Mouse (Mus musculus) midbrain, embryonic 12.5 days (tissue): ENCODE measurements around the gene Apoc2. TPM values are rescaled to one million over a fixed set of nuclear protein-coding genes. Genes with fewer than 3 reads are reported as not detected.
A peak's percentile ranks its signal among the peaks of the same experiment; 100 is the strongest.

ENCODE experiments used
- ATAC-seq: fragments of 200-750 bp; cut with Nextera tagmentation; 2 replicates; pipeline ENCODE4 v1.8.0; 2017; ENCODE audit warnings: low read depth, moderate TSS enrichment, moderate library complexity; ENCODE audit not compliant: low FRiP score
- H3K27ac ChIP-seq: fragments of 300-500 bp; sonication (generic); replicated peaks from 2 replicates; pipeline ENCODE4 v1.5.1; 2016; ENCODE audit warnings: mild to moderate bottlenecking
- H3K27me3 ChIP-seq: fragments of 300-500 bp; sonication (generic); 2 replicates; pipeline ENCODE4 v1.6.1; 2016; ENCODE audit warnings: mild to moderate bottlenecking
- H3K36me3 ChIP-seq: fragments of 300-500 bp; sonication (generic); 2 replicates; pipeline ENCODE4 v1.6.1; 2016
- H3K4me1 ChIP-seq: fragments of 300-500 bp; sonication (generic); 2 replicates; pipeline ENCODE4 v1.6.1; 2016
- H3K4me2 ChIP-seq: fragments of 300-500 bp; sonication (generic); replicated peaks from 2 replicates; pipeline ENCODE4 v1.6.1; 2016; ENCODE audit warnings: mild to moderate bottlenecking, moderate library complexity
- H3K4me3 ChIP-seq: fragments of 300-500 bp; sonication (generic); 2 replicates; pipeline ENCODE4 v1.5.1; 2016; ENCODE audit warnings: mild to moderate bottlenecking
- H3K9ac ChIP-seq: fragments of 300-500 bp; sonication (generic); replicated peaks from 2 replicates; pipeline ENCODE4 v1.6.1; 2016; ENCODE audit warnings: mild to moderate bottlenecking, moderate library complexity
- H3K9me3 ChIP-seq: fragments of 300-500 bp; sonication (generic); 2 replicates; pipeline ENCODE4 v1.6.1; 2016; ENCODE audit warnings: mild to moderate bottlenecking
- WGBS: fragments of 180-500 bp; shearing (Covaris S2); methylation state at CpG from one replicate; pipeline ENCODE4 v1.1.7; 2016; 5-methylcytosine and 5-hydroxymethylcytosine counted together
- polyA plus RNA-seq: library from polyadenylated mRNA; unstranded; fragments of >200 nt; fragmentation: Nextera tagmentation; extraction: Ambion mirVana; gene quantifications from 2 replicates; pipeline ENCODE4 v1.2.1, GENCODE M21; 2016

Apoc2 gene
- polyA plus RNA-seq, 1 experiment from 2014 or later: not detected

GRCm38 (mm10) chr7:19713598-19713997, 35.9 kb upstream of the Apoc2 start:
- Histone ChIP-seq H3K9me3 (no peaks in the 10 kb centered on the region), H3K4me1 (peaks cover 25% of the 10 kb centered on the region), H3K4me2 (no peak overlapping the region), H3K27ac (no peak overlapping the region), H3K36me3 (peaks cover 57% of the 10 kb centered on the region), H3K27me3 (no peaks in the 10 kb centered on the region), H3K9ac (0 out of 2 replicates have a peak overlapping the region, but pooled peaks have one; percentile 2), H3K4me3 (0 out of 2 replicates have a peak overlapping the region, but pooled peaks have one; percentile 6)
- ATAC-seq: no peak
- 88% methylated on average over 9 of the region's 9 CpGs for WGBS

GRCm38 (mm10) chr7:19713196-19713595, 35.5 kb upstream of the Apoc2 start:
- H3K4me3 ChIP-seq: no peak overlapping the region
- H3K9me3 ChIP-seq: no peaks in the 10 kb centered on the region
- peaks cover 25% of the 10 kb centered on the region for H3K4me1 ChIP-seq
- no peak overlapping the region for H3K27ac ChIP-seq
- H3K9ac ChIP-seq: 0 out of 2 replicates have a peak overlapping the region, but pooled peaks have one; percentile 2
- no peaks in the 10 kb centered on the region for H3K27me3 ChIP-seq
- no peak for ATAC-seq
- H3K36me3 ChIP-seq: peaks cover 59% of the 10 kb centered on the region
- WGBS: 57% methylated on average over 4 of the region's 4 CpGs
- H3K4me2 ChIP-seq: no peak overlapping the region

GRCm38 (mm10) chr7:19712414-19712813, 34.7 kb upstream of the Apoc2 start:
- H3K27me3 ChIP-seq: no peaks in the 10 kb centered on the region
- H3K27ac ChIP-seq: no peak overlapping the region
- WGBS: 76% methylated on average over 4 of the region's 4 CpGs
- H3K36me3 ChIP-seq: peaks cover 64% of the 10 kb centered on the region
- no peaks in the 10 kb centered on the region for H3K9me3 ChIP-seq
- peaks cover 25% of the 10 kb centered on the region for H3K4me1 ChIP-seq
- no peak for ATAC-seq
- no peak overlapping the region for H3K4me2 ChIP-seq
- no peak overlapping the region for H3K9ac ChIP-seq
- H3K4me3 ChIP-seq: no peak overlapping the region

GRCm38 (mm10) chr7:19710650-19711049, 32.9 kb upstream of the Apoc2 start:
- Histone ChIP-seq H3K27ac (no peak overlapping the region), H3K27me3 (no peaks in the 10 kb centered on the region), H3K4me1 (peaks cover 16% of the 10 kb centered on the region), H3K9ac (no peak overlapping the region), H3K4me3 (no peak overlapping the region), H3K4me2 (no peak overlapping the region), H3K9me3 (no peaks in the 10 kb centered on the region), H3K36me3 (peaks cover 71% of the 10 kb centered on the region)
- 93% methylated on average over 10 of the region's 10 CpGs for WGBS
- no peak for ATAC-seq

GRCm38 (mm10) chr7:19705271-19705670, 27.5 kb upstream of the Apoc2 start:
- WGBS: 92% methylated on average over 7 of the region's 7 CpGs
- peaks cover 3% of the 10 kb centered on the region; the same call in 1 of the 2 replicates for H3K4me1 ChIP-seq
- ATAC-seq: no peak
- H3K9me3 ChIP-seq: no peaks in the 10 kb centered on the region
- no peak overlapping the region for H3K27ac ChIP-seq
- H3K4me2 ChIP-seq: no peak overlapping the region
- no peak overlapping the region for H3K9ac ChIP-seq
- H3K36me3 ChIP-seq: peaks cover 66% of the 10 kb centered on the region
- H3K27me3 ChIP-seq: no peaks in the 10 kb centered on the region
- no peak overlapping the region for H3K4me3 ChIP-seq

DNA sequence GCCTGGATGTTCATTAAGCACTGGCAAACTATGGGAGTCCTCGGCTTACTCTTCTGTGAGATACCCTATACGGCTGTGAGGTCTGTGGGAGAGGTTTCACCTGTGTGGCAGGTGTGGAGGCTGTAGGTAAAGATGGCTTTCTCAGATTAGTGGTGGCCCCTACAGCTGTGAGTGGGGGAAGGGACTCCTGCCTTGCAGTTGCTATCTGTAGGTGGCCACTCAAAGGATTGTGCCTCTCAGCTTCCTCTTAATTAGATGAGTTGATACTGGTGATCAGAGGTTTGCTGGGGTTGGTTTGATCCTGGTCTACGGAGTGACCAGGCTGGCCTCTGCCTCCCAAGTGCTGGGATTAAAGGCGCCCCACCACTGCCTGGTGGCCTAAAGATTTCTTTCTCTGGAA, 26.7 kb upstream of the Apoc2 start:
- H3K4me2 ChIP-seq: no peak overlapping the region
- no peak overlapping the region for H3K9ac ChIP-seq
- peaks cover 59% of the 10 kb centered on the region for H3K36me3 ChIP-seq
- H3K4me3 ChIP-seq: no peak overlapping the region
- H3K9me3 ChIP-seq: no peaks in the 10 kb centered on the region
- H3K27ac ChIP-seq: no peak overlapping the region
- 94% methylated on average over 4 of the region's 4 CpGs for WGBS
- H3K4me1 ChIP-seq: peaks cover 5% of the 10 kb centered on the region; the same call in 1 of the 2 replicates
- no peaks in the 10 kb centered on the region for H3K27me3 ChIP-seq
- no peak for ATAC-seq

- no peak overlapping the region for H3K27ac ChIP-seq
- H3K9ac ChIP-seq: no peak overlapping the region
- ATAC-seq: no peak
- H3K4me3 ChIP-seq: no peak overlapping the region
- H3K4me2 ChIP-seq: no peak overlapping the region
- H3K9me3 ChIP-seq: no peaks in the 10 kb centered on the region
- no peaks in the 10 kb centered on the region for H3K27me3 ChIP-seq
- peaks cover 46% of the 10 kb centered on the region for H3K36me3 ChIP-seq
- 91% methylated on average over 16 of the region's 16 CpGs for WGBS
- peaks cover 19% of the 10 kb centered on the region for H3K4me1 ChIP-seq
Measured at GRCm38 (mm10) chr7:19702859-19703555, 25.3 kb upstream of the Apoc2 start.

- H3K9me3 ChIP-seq: no peaks in the 10 kb centered on the region
- no peak overlapping the region for H3K9ac ChIP-seq
- no peaks in the 10 kb centered on the region for H3K27me3 ChIP-seq
- peaks cover 20% of the 10 kb centered on the region for H3K4me1 ChIP-seq
- H3K36me3 ChIP-seq: peaks cover 36% of the 10 kb centered on the region
- ATAC-seq: no peak
- 0 out of 2 replicates have a peak overlapping the region, but pooled peaks have one; percentile 1 for H3K4me2 ChIP-seq
- H3K4me3 ChIP-seq: no peak overlapping the region
- H3K27ac ChIP-seq: peak overlapping the region; percentile 42; the same call in 1 of the 2 replicates
- 27% methylated on average over 22 of the region's 22 CpGs for WGBS
Measured at GRCm38 (mm10) chr7:19701069-19701761, 23.5 kb upstream of the Apoc2 start.

GRCm38 (mm10) chr7:19700299-19701068, 22.7 kb upstream of the Apoc2 start:
- no peak overlapping the region for H3K4me3 ChIP-seq
- H3K9ac ChIP-seq: no peak overlapping the region
- H3K27ac ChIP-seq: no peak overlapping the region
- WGBS: 62% methylated on average over 12 of the region's 12 CpGs
- no peaks in the 10 kb centered on the region for H3K9me3 ChIP-seq
- 0 out of 2 replicates have a peak overlapping the region, but pooled peaks have one; percentile 1 for H3K4me2 ChIP-seq
- ATAC-seq: no peak
- peaks cover 20% of the 10 kb centered on the region for H3K4me1 ChIP-seq
- H3K36me3 ChIP-seq: peaks cover 36% of the 10 kb centered on the region
- no peaks in the 10 kb centered on the region for H3K27me3 ChIP-seq

- WGBS: 82% methylated on average over 4 of the region's 4 CpGs
- Histone ChIP-seq H3K4me2 (no peak overlapping the region), H3K36me3 (peaks cover 31% of the 10 kb centered on the region), H3K4me1 (peaks cover 20% of the 10 kb centered on the region), H3K27ac (no peak overlapping the region), H3K4me3 (no peak overlapping the region), H3K9ac (no peak overlapping the region), H3K27me3 (no peaks in the 10 kb centered on the region), H3K9me3 (no peaks in the 10 kb centered on the region)
- ATAC-seq: no peak
Measured at GRCm38 (mm10) chr7:19699827-19700148, 22.0 kb upstream of the Apoc2 start.

DNA sequence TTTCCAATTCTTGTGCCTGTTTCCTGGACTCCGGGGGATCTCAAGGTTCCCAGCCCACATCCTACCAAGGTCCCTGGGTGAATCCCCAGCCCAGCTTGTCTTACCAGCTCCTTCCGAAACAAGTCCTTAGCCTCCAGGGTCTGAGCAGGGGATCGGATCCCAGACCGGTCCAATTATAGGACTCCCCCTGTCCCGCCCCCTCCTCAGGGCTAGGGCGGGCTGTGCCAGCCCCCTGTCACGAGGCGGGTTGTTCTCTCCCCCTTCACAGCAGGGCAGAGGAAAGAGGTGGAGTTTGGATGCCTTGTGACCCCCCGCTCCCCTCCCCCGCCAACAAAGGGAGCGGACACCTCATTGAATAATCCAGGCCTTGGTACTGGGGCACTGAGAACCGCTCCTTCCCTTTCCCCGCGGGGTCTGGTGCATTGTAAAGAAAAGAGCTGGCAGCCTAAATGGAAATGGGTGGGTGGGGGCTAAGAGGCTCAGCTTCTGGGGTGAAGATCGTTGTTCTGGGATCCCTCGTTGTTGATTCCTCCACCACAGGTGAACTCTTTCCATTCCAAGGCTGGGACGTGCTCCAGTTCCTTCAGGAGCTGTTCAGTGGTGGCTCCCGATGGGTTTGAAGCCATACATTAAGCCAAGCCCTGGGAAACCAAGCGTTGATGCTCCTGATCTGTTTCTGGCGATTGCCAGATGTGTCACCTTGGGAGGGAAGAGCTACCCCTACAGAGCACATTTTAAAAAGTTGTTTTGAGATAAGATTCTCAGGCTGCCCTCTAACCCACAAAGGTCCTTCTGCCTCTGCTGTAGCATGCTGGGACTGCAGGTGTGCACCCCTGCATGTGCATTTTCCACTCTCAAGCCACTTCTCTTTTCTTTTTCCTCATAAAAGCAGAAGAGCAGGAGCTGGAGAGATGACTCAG, 21.4 kb upstream of the Apoc2 start, which contains the start of gene Apoe:
Apoe (minus strand) TSS at position 282 of the 920 bp plus-strand sequence.
- peaks cover 25% of the 10 kb centered on the region for H3K36me3 ChIP-seq
- no peak within 1 kb of the TSS for H3K27ac ChIP-seq
- no peaks in the 10 kb centered on the region for H3K27me3 ChIP-seq
- peak; percentile 74 for ATAC-seq
- no peaks in the 10 kb centered on the region for H3K9me3 ChIP-seq
- H3K4me1 ChIP-seq: peaks cover 20% of the 10 kb centered on the region
- peak within 1 kb of the TSS; percentile 60 for H3K4me2 ChIP-seq
- WGBS: under 1% methylated on average over 20 of the region's 20 CpGs
- H3K9ac ChIP-seq: peak within 1 kb of the TSS; percentile 63
- H3K4me3 ChIP-seq: peak within 1 kb of the TSS; percentile 37
